Mouse (Mus musculus) forelimb bud, embryonic 11.5 days (tissue): Measurements from ENCODE around the gene Phf21a.

ENCODE experiments used
- DNase-seq: peaks from one replicate; pipeline ENCODE4 v3.0.0-alpha.2; 2012; ENCODE audit warnings: low read depth, low spot score

The Phf21a gene

GRCm38 (mm10) chr2:92092817-92093216 lies at the start of gene Phf21a:
TSS of gene Phf21a (plus strand) at chr2:92093117.
- DNase-seq = no peak

- no peak for DNase-seq
Observed at GRCm38 (mm10) chr2:92043285-92043684, 49.6 kb upstream of the Phf21a start.

GRCm38 (mm10) chr2:92047601-92048000 lies 45.3 kb upstream of the Phf21a start:
- DNase-seq = no peak

- DNase-seq = no peak
Observed at GRCm38 (mm10) chr2:92048034-92048690, 44.8 kb upstream of the Phf21a start.

- DNase-seq = no peak
Observed at GRCm38 (mm10) chr2:92052188-92052587, 40.7 kb upstream of the Phf21a start.

- DNase-seq = no peak
Observed at GRCm38 (mm10) chr2:92052754-92053153, 40.2 kb upstream of the Phf21a start.

- peak; percentile 96 for DNase-seq
Observed at GRCm38 (mm10) chr2:92055101-92055813, 37.7 kb upstream of the Phf21a start.

- peak; percentile 72 for DNase-seq
Observed at GRCm38 (mm10) chr2:92055831-92056236, 37.1 kb upstream of the Phf21a start.

GRCm38 (mm10) chr2:92056760-92057159 lies 36.2 kb upstream of the Phf21a start:
- DNase-seq = peak; percentile 31

GRCm38 (mm10) chr2:92058469-92058868 lies 34.4 kb upstream of the Phf21a start:
- DNase-seq = peak; percentile 90

- no peak for DNase-seq
Observed at GRCm38 (mm10) chr2:92058936-92059335, 34.0 kb upstream of the Phf21a start.

- DNase-seq = peak; percentile 46
Observed at GRCm38 (mm10) chr2:92059481-92060220, 33.3 kb upstream of the Phf21a start.

GRCm38 (mm10) chr2:92060291-92060690 lies 32.6 kb upstream of the Phf21a start:
- DNase-seq = no peak

- DNase-seq = no peak
Observed at GRCm38 (mm10) chr2:92061337-92061736, 31.6 kb upstream of the Phf21a start.

GRCm38 (mm10) chr2:92063106-92063505 lies 29.8 kb upstream of the Phf21a start:
- no peak for DNase-seq

- no peak for DNase-seq
Observed at GRCm38 (mm10) chr2:92065269-92065888, 27.5 kb upstream of the Phf21a start.

- DNase-seq = no peak
Observed at GRCm38 (mm10) chr2:92065938-92066337, 27.0 kb upstream of the Phf21a start.

GRCm38 (mm10) chr2:92066899-92067298 lies 26.0 kb upstream of the Phf21a start:
- DNase-seq = no peak

- no peak for DNase-seq
Observed at GRCm38 (mm10) chr2:92067600-92067999, 25.3 kb upstream of the Phf21a start.

- no peak for DNase-seq
Observed at GRCm38 (mm10) chr2:92069630-92070029, 23.3 kb upstream of the Phf21a start.

- no peak for DNase-seq
Observed at GRCm38 (mm10) chr2:92071143-92071542, 21.8 kb upstream of the Phf21a start.

GRCm38 (mm10) chr2:92076086-92076692 lies 16.7 kb upstream of the Phf21a start:
- no peak for DNase-seq
